Mouse (Mus musculus) cortical plate, adult 2 months (tissue): ENCODE results near the gene Foxj3.

Experiments
- CTCF ChIP-seq: fragments of 200-500 bp; IDR thresholded peaks from 2 replicates; pipeline ENCODE4 v1.5.1; 2011; ENCODE audit warnings: mild to moderate bottlenecking, control low read depth, low read length; ENCODE audit not compliant: insufficient read depth; ENCODE audit errors: extremely low read depth
- POLR2A ChIP-seq: fragments of 200-500 bp; IDR thresholded peaks from 2 replicates; pipeline ENCODE4 v1.6.1; 2011; ENCODE audit warnings: mild to moderate bottlenecking, low read length, control low read depth; ENCODE audit not compliant: insufficient read depth; ENCODE audit errors: extremely low read depth

GRCm38 (mm10) chr4:119657011-119657410 lies 120.2 kb downstream of the Foxj3 start:
- TF ChIP-seq POLR2A (no peak), CTCF (no peak)
